Mouse (Mus musculus) layer of hippocampus, adult 9-11 months (tissue): ENCODE data around the gene Olfr304.
"Not testable (repeated sequence)": the region's sequence is repeated elsewhere in the genome, so short reads cannot be mapped to it uniquely, and the experiment has no call there.

ENCODE experiments used
- DNase-seq: peaks from one replicate; pipeline ENCODE4 v3.0.0; 2022

Olfr304 gene

DNA sequence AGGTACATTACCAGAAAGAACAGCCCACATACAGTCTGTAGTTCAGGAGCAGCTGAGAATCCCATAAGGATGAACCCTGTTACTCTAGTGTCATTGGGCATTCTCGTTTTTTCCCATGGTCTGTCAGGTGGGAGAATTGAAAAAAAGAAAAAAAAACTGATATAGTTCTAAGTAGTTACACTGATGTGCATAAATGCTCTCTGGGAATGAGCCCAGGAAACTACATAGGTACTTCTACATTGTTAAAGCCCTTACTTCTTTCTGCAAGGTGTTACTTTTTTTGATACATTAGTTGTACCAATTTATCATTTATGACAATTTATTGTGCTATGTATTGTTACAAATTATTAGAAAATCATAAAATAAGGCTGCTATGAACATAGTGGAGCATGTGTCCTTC lies at the start of gene Olfr304:
Gene Olfr304, minus strand, starts transcription at position 101 of the 400 bp plus-strand sequence.
- no peak for DNase-seq

DNA sequence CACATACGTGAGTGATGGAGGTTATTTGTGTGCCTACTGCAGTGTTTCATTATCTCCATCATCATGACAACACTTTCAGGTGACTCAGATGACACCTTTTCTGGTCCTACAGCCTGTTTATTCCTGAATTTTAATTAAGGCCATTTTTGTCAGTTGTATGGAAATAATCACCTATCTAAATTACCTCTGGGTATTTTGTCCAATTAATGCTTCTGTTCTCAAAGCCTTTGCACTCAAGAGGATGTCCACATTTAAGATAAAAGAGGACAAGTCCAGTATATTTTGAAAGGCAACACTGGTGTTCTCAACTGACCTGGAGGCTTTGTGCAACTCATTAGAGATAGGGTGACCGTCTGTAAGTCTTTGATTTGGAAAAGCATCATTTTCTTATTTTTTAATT lies 17.1 kb upstream of the Olfr304 start, which contains the start of gene Olfr301:
Gene Olfr301, plus strand, starts transcription at position 301 of the 400 bp plus-strand sequence.
- no peak for DNase-seq

DNA sequence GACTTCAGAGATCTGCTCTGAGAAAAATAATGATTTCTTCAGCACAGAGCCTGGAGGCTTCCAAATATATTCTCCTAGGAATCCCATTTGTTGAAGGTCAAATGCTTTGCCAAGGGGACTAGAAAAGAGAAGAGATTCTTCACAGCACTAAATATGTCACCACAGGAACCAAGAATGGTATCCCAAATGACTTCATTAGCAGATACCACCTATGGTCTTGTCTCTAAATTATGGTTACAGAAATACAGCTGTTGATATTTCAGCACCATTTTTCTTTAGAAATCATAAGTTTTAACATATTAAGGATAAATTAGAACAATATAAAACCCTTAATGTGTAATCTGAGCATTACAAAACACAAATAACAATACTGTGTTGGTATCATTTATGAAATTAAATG lies 11.2 kb upstream of the Olfr304 start, which contains the start of gene Olfr303:
Gene Olfr303, minus strand, starts transcription at position 101 of the 400 bp plus-strand sequence.
- no peak for DNase-seq

DNA sequence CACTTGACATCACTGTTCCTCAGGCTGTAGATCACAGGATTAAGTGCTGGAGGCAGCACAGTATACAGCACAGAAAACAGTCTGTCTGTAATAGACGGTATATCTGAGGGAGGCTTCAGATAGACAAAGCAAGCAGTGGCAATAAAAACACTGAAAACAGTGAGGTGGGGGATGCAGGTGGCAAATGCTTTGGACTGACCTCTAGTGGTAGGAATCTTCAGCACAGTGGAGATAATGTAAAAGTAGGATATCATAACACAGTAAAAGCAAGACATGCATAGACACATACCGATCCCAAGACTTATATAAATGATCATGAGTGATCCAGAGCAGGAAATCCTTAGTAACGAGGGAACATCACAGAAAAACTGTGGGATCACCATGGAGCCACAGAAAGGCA lies 689 bp downstream of the Olfr304 start:
- no peak for DNase-seq

DNA sequence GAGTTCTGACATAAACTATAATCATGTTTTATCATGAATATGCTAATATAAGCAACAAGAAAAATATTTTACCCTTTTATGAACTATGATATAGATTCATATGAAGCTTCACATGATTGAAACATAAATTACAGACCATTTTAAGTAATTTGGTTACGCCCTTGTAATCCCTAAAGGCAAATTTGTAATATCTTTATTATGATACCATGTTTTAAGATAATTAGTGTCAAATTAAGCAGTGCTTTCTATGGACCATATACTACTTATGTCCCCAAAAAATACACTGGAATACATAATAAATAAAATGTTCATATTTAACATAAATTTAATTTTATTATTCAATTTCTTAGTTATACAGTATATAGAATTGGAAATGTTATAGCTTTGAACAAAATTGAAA lies 19.6 kb downstream of the Olfr304 start, which contains the start of gene Olfr305:
Gene Olfr305, minus strand, starts transcription at position 101 of the 400 bp plus-strand sequence.
- no peak for DNase-seq

DNA sequence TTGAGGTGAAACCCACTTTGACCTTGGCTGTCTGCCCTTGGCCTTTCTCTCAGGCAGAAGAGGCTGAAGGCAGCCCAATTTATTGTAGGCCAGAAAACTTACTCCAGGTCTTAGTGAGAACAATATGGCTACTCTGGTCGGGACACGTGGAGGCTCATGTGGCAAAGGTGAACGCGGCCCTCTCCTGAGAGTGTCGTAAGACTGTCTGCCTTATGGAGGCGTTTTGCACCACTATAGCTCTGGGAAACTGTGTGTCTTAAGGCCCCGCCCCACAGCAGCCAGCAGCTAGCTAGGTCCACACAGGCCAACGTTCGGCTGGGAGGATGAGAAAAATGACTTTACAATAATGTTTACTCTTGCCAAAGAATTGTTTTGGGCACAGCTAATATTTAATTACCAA lies 40.2 kb downstream of the Olfr304 start:
- DNase-seq, result not testable (repeated sequence)

DNA sequence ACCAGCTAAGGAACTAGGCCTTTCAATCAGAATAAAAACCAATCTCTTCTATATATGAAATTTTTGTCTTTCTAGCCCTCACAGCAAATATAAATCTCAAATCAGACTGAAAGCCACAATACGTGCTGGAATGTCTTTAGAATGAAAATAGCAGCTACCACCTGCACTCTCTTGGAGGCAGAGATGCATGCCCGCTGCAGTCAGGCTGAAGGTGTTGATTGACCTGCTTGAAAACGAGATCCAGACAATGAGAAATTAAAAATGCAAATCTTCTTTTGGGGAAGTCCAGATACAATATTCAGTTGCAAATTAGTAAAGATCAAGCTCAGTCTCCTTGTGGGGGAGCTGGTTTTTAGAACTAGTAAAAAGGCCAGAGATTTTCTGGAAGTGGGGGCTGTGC lies 42.2 kb downstream of the Olfr304 start:
- DNase-seq, result no peak

DNA sequence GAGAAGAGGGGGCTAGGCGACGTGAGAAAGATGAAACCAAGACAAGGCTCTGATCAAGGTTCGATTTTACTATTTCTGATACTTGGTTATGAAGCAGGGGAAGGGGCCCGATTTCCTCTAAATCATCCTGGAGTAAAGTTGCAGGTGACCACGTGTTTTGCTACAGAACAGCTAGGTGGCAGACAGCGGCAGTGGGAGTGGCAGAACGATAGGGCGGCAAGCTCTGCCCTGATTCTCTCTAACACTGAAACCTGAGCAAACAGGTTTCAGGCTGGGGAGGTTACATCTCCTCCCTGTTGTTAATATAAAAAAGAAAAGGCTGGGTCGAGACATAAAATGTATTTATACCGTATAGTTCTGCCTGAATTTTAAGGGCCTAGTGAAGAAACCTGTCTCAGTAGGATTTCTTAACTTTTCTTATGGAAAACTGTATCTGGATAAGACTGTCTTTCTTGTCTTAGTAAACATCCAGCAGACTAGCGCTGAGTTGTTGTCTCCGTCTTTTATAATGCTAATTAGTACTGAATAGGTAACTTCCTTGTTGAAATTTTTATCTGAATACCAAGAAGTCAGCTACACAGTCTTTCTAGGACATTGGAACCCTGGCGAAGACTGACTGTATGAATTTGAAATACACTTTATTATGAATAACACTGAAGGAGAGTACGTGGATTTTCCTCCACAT lies 43.4 kb downstream of the Olfr304 start:
- DNase-seq, result no peak

DNA sequence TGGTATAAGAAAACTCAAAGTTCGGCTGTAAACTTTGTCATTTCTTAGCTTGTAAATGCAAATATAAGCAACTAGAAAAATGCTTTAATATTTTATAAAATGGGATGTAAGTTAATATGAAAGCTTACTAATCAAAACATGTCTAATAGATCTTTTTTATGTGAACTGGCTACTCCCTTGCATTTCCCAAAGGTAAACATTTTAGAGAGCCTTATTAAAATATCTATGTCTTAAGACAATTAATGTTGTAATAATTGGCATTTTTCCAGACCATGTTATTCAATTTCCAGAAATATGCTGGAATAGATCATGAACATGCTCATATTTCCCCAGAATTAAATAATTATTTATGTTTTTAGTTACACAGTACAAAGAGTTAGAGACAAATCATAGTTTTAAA lies 49.0 kb downstream of the Olfr304 start, which contains the start of gene Olfr307:
Gene Olfr307, minus strand, starts transcription at position 101 of the 400 bp plus-strand sequence.
- no peak for DNase-seq
